Mouse (Mus musculus) naive thymus-derived CD4-positive, alpha-beta T cell, adult 5 months (primary cell): ENCODE measurements around the gene Dzip1. TPM values are rescaled to one million over a fixed set of nuclear protein-coding genes. Genes with fewer than 3 reads are reported as not detected.

ENCODE experiments used
- polyA plus RNA-seq: library from polyadenylated mRNA; unstranded; fragments of 100-300 nt; shearing (Covaris generic); gene quantifications from one replicate; pipeline ENCODE4 v1.2.1, GENCODE M21; 2017

The Dzip1 gene
- polyA plus RNA-seq, result 23.6 TPM

GRCm38 (mm10) chr14:118924673-118925615, at the start of gene Dzip1:
Gene Dzip1, minus strand, starts transcription at chr14:118925460.

GRCm38 (mm10) chr14:118937533-118938492, 12.6 kb upstream of the Dzip1 start, which contains the start of gene Dnajc3:
Gene Dnajc3, plus strand, starts transcription at chr14:118937976.

Other genes with a start within 250 kb of the Dzip1 start
- 19.4 TPM for gene Abcc4, start 219.2 kb downstream of the Dzip1 start, polyA plus RNA-seq
- 2.9 TPM for gene Cldn10, start 137.6 kb downstream of the Dzip1 start, polyA plus RNA-seq
- 67.9 TPM for gene Dnajc3, start 12.5 kb upstream of the Dzip1 start, polyA plus RNA-seq
- gene Uggt2, start 174.0 kb upstream of the Dzip1 start, polyA plus RNA-seq, result 1.3 TPM
- gene Hs6st3, start 212.9 kb upstream of the Dzip1 start, polyA plus RNA-seq, result not detected